Mouse (Mus musculus) kidney, adult 2 months (tissue): Measurements from ENCODE around the gene Ildr2. TPM values are rescaled to one million over a fixed set of nuclear protein-coding genes. Genes with fewer than 3 reads are reported as not detected.
A peak's percentile ranks its signal among the peaks of the same experiment; 100 is the strongest.

Experiments used
- DNase-seq: peaks from one replicate; pipeline ENCODE4 v3.0.0; 2021
- H3K27ac ChIP-seq: fragments of 200-500 bp; 2 replicates; pipeline ENCODE4 v1.5.1; 2012; ENCODE audit warnings: low read depth, low read length, control low read depth, inconsistent platforms; ENCODE audit not compliant: insufficient read depth
- H3K27me3 ChIP-seq: fragments of 200-500 bp; replicated peaks from 2 replicates; pipeline ENCODE4 v1.6.1; 2012; ENCODE audit warnings: mild to moderate bottlenecking, moderate library complexity, low read length, inconsistent platforms; ENCODE audit not compliant: control insufficient read depth, insufficient read depth
- H3K36me3 ChIP-seq: fragments of 200-500 bp; 2 replicates; pipeline ENCODE4 v1.6.1; 2012; ENCODE audit warnings: mild to moderate bottlenecking, moderate library complexity, low read length, inconsistent platforms; ENCODE audit not compliant: control insufficient read depth, insufficient read depth
- H3K4me1 ChIP-seq: fragments of 200-500 bp; 2 replicates; pipeline ENCODE4 v1.6.1; 2011; ENCODE audit warnings: low read length; ENCODE audit not compliant: control insufficient read depth, insufficient read depth
- H3K4me3 ChIP-seq: fragments of 200-500 bp; 2 replicates; pipeline ENCODE4 v1.5.1; 2011; ENCODE audit warnings: mild to moderate bottlenecking, low read depth, low read length, control low read depth; ENCODE audit not compliant: insufficient read depth
- CTCF ChIP-seq: fragments of 200-500 bp; conservative IDR thresholded peaks from 2 replicates; pipeline ENCODE4 v1.5.1; 2011; ENCODE audit warnings: low read depth, mild to moderate bottlenecking, control low read depth, low read length, moderate library complexity, mixed read lengths; ENCODE audit not compliant: insufficient read depth, insufficient read length
- POLR2A ChIP-seq: fragments of 200-500 bp; IDR thresholded peaks from one replicate; pipeline ENCODE4 v1.6.1; 2011; ENCODE audit warnings: low read depth, low read length, control low read depth
- WGBS: fragments of 180-500 bp; shearing (Covaris S2); methylation state at CpG from one replicate; pipeline ENCODE4 v1.1.7; 2018; 5-methylcytosine and 5-hydroxymethylcytosine counted together
- polyA plus RNA-seq: library from polyadenylated mRNA; depleted of rRNA; stranded (reverse); fragments of >200 nt; gene quantifications from 2 replicates; pipeline ENCODE4 v1.2.3, GENCODE M21; 2012

Ildr2 gene
- polyA plus RNA-seq, 1 experiment, result 12.3 TPM

- H3K27me3 ChIP-seq, result no peaks in the 10 kb centered on the region
- 86% methylated on average over 5 of the region's 5 CpGs for WGBS
- no peak overlapping the region for H3K27ac ChIP-seq
- no peak for DNase-seq
- no peak overlapping the region for H3K4me3 ChIP-seq
- no peak for TF ChIP-seq CTCF
- TF ChIP-seq POLR2A, result no peak
- H3K4me1 ChIP-seq, result peaks cover 3% of the 10 kb centered on the region
- H3K36me3 ChIP-seq, result no peaks in the 10 kb centered on the region
Measured at GRCm38 (mm10) chr1:166268218-166268617, 14.3 kb downstream of the Ildr2 start.

GRCm38 (mm10) chr1:166278786-166279185 lies 24.8 kb downstream of the Ildr2 start:
- no peak overlapping the region for H3K4me3 ChIP-seq
- TF ChIP-seq POLR2A (no peak), CTCF (no peak)
- peak; percentile 85 for DNase-seq
- no peak overlapping the region for H3K27ac ChIP-seq
- peaks cover 14% of the 10 kb centered on the region for H3K4me1 ChIP-seq
- H3K36me3 ChIP-seq, result no peaks in the 10 kb centered on the region
- no peaks in the 10 kb centered on the region for H3K27me3 ChIP-seq
- 30% methylated on average over 2 of the region's 2 CpGs for WGBS

- Histone ChIP-seq H3K27me3 (no peaks in the 10 kb centered on the region), H3K36me3 (no peaks in the 10 kb centered on the region), H3K27ac (no peak overlapping the region), H3K4me3 (no peak overlapping the region), H3K4me1 (peaks cover 14% of the 10 kb centered on the region)
- TF ChIP-seq CTCF, result no peak
- TF ChIP-seq POLR2A, result no peak
- no peak for DNase-seq
- WGBS, result 59% methylated on average over 9 of the region's 9 CpGs
Measured at GRCm38 (mm10) chr1:166279580-166280206, 25.8 kb downstream of the Ildr2 start.

- Histone ChIP-seq H3K36me3 (no peaks in the 10 kb centered on the region), H3K4me1 (peaks cover 14% of the 10 kb centered on the region), H3K27ac (no peak overlapping the region), H3K4me3 (no peak overlapping the region), H3K27me3 (no peaks in the 10 kb centered on the region)
- peak; percentile 53 for DNase-seq
- WGBS, result 31% methylated on average over 1 of the region's 1 CpGs
- no peak for TF ChIP-seq CTCF
- TF ChIP-seq POLR2A, result no peak
Measured at GRCm38 (mm10) chr1:166280566-166280965, 26.6 kb downstream of the Ildr2 start.

- no peaks in the 10 kb centered on the region for H3K27me3 ChIP-seq
- 75% methylated on average over 1 of the region's 1 CpGs for WGBS
- H3K36me3 ChIP-seq, result no peaks in the 10 kb centered on the region
- no peak overlapping the region for H3K27ac ChIP-seq
- TF ChIP-seq CTCF (no peak), POLR2A (no peak)
- H3K4me1 ChIP-seq, result peaks cover 14% of the 10 kb centered on the region
- H3K4me3 ChIP-seq, result no peak overlapping the region
- no peak for DNase-seq
Measured at GRCm38 (mm10) chr1:166281287-166281686, 27.3 kb downstream of the Ildr2 start.

GRCm38 (mm10) chr1:166281836-166282235 lies 27.9 kb downstream of the Ildr2 start:
- Histone ChIP-seq H3K4me3 (no peak overlapping the region), H3K36me3 (no peaks in the 10 kb centered on the region), H3K4me1 (peaks cover 14% of the 10 kb centered on the region), H3K27ac (no peak overlapping the region), H3K27me3 (no peaks in the 10 kb centered on the region)
- TF ChIP-seq CTCF (no peak), POLR2A (no peak)
- WGBS, result 53% methylated on average over 3 of the region's 3 CpGs
- peak; percentile 68 for DNase-seq

GRCm38 (mm10) chr1:166282597-166283210 lies 28.8 kb downstream of the Ildr2 start:
- WGBS, result 12% methylated on average over 22 of the region's 22 CpGs
- no peak for TF ChIP-seq POLR2A
- no peak for TF ChIP-seq CTCF
- DNase-seq, result peak; percentile 54
- H3K27me3 ChIP-seq, result no peaks in the 10 kb centered on the region
- H3K4me1 ChIP-seq, result peaks cover 14% of the 10 kb centered on the region
- no peak overlapping the region for H3K27ac ChIP-seq
- no peak overlapping the region for H3K4me3 ChIP-seq
- no peaks in the 10 kb centered on the region for H3K36me3 ChIP-seq

- peaks cover 14% of the 10 kb centered on the region for H3K4me1 ChIP-seq
- no peaks in the 10 kb centered on the region for H3K27me3 ChIP-seq
- 92% methylated on average over 6 of the region's 6 CpGs for WGBS
- H3K36me3 ChIP-seq, result no peaks in the 10 kb centered on the region
- no peak overlapping the region for H3K4me3 ChIP-seq
- DNase-seq, result no peak
- H3K27ac ChIP-seq, result no peak overlapping the region
- TF ChIP-seq POLR2A, result no peak
- TF ChIP-seq CTCF, result no peak
Measured at GRCm38 (mm10) chr1:166283451-166283850, 29.5 kb downstream of the Ildr2 start.
